Mouse (Mus musculus): ENCODE data around the gene Ugt1a7c. TPM values are rescaled to one million over a fixed set of nuclear protein-coding genes. Genes with fewer than 3 reads are reported as not detected.

Gene Ugt1a7c
- polyA plus RNA-seq, 2 experiments from 2014 or later: 0.17 to 0.45 TPM

DNA sequence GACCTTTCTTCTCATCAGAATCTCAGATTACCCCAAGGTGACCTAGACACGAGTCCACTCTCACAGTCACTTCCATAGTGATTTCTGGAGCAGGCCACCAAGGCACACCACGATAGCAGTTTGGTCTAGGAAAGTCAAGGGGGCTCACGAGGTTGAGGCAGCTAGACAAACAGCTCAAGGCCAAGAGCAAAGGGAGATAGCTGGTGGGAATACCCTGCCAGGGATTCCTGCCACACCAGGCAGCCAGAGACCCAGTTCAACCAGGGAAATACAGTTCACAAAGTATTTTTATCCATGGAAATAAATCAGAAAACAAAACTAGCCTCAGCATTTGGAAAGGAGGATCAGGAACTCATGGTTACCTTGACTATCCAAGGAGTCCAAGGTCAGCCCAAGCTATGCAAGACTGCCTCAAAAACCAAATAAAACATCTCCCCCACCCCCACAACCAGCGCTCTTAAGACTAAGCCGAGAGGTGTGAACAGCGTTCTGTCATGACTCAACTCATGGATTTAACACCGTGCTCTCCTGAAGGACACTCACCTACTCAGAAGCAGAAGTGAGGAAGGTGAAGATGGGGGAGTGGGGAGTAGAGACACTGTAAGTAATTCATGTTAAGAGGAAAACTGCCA is 169.5 kb downstream of the Ugt1a7c start:
- no peak for ATAC-seq

DNA sequence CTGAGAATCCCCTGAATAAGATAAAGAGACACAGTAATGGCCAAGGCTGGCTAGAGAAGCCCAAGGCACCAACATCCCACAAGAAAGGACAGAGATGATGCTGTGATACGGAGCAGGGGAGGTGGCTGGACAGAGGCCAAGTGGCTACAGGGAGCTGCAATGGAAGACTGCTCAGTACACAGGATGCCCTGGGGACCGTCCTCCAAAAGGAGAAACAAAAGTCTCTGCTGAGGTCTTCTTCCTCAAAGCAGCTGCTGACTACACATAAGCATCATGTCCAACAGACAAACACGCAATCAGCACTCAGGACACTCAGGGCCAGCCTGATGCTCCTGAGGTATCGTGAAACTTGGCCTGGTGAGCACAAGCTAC is 170.0 kb downstream of the Ugt1a7c start:
- no peak for ATAC-seq

DNA sequence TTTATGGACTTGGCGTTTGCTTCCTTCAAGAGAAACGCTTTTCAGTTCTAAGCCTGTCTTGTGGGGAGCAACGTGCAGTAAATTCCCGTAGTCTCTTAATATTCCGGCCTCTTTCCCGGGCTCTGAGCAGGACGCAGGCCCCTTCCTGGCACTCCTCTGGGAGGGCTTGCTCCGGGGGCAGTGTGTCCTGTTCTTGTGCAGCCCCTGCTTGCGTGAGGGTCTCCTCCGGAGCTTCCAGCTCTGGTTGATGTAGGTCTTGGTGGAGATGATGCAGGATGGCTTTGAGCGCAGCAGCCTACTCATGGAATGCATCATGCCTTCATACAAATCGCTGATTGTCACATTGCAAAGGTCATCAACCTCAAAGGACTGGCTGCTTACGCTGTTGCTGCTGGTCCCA is 171.3 kb downstream of the Ugt1a7c start:
- ATAC-seq: no peak

DNA sequence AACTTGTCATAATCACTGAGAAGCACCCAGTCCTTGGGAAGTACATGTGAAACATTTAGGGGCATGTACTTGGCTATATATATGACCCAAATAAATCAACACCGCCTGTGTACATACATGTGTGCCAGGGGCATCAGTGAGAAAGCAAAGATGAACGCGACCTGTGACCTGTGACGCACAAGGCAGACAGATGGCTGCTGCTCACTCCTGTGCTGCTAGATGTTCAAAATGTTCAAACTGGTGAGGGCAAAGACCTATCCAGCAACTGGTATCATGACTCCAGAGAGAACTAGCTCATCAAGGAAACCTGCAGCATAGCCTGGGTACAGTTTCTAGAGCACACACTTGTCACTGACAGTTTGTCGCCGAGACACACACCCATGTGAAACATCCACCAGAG is 172.6 kb downstream of the Ugt1a7c start:
- ATAC-seq: peak; percentile 21

DNA sequence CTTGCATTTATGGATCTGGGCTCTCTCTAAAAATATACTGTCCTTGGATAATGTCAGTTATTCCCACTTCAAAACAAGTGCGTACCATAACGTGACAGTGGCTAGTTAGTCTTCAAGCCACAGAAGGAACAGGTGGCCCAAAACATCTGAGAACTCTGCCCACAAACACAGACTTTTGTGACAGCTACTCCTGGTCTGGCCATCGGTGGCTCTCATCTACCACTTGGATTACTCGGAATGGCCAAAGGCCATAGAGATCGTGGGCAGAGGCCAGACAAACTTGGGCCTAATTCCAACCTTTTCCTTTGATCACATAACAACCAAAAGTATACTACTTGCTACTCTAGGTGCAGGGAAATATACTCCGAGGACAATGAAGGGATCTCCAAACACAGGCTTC is 173.2 kb downstream of the Ugt1a7c start:
- no peak for ATAC-seq

Other genes starting within 250 kb of the Ugt1a7c start
- gene Dgkd, start 241.8 kb upstream of the Ugt1a7c start, polyA plus RNA-seq (2017; shearing (Covaris generic)): 10 to 100 TPM; 30.4 to 31.9 TPM
- gene Usp40, start 86.5 kb upstream of the Ugt1a7c start, polyA plus RNA-seq (2017; shearing (Covaris generic)): 10 to 100 TPM; 17.2 to 20.1 TPM
- not detected for gene Ugt1a10, start 39.7 kb upstream of the Ugt1a7c start, polyA plus RNA-seq (2017; shearing (Covaris generic))
- gene Ugt1a9, start 24.3 kb upstream of the Ugt1a7c start, polyA plus RNA-seq (2017; shearing (Covaris generic)): under 1 TPM in 1 of 2 experiments, not detected in 1; 0.25 TPM
- not detected for gene Ugt1a8, start 7.2 kb upstream of the Ugt1a7c start, polyA plus RNA-seq (2017; shearing (Covaris generic))
- gene Ugt1a6b, start 8.2 kb downstream of the Ugt1a7c start, polyA plus RNA-seq (2017; shearing (Covaris generic)): not detected
- gene Ugt1a6a, start 39.7 kb downstream of the Ugt1a7c start, polyA plus RNA-seq (2017; shearing (Covaris generic)): 1 to 10 TPM in 1 of 2 experiments, under 1 TPM in 1; 0.86 to 1.4 TPM
- not detected for gene Ugt1a5, start 71.0 kb downstream of the Ugt1a7c start, polyA plus RNA-seq (2017; shearing (Covaris generic))
- not detected for gene Ugt1a2, start 105.5 kb downstream of the Ugt1a7c start, polyA plus RNA-seq (2017; shearing (Covaris generic))
- gene Dnajb3, start 110.7 kb downstream of the Ugt1a7c start, polyA plus RNA-seq (2017; shearing (Covaris generic)): under 1 TPM; 0.48 to 0.63 TPM
- not detected for gene Ugt1a1, start 116.9 kb downstream of the Ugt1a7c start, polyA plus RNA-seq (2017; shearing (Covaris generic))
- 1 to 10 TPM; 1.4 to 2.5 TPM for gene Mroh2a, start 131.9 kb downstream of the Ugt1a7c start, polyA plus RNA-seq (2017; shearing (Covaris generic))
- 10 to 100 TPM; 38.2 to 70.5 TPM for gene Hjurp, start 182.6 kb downstream of the Ugt1a7c start, polyA plus RNA-seq (2017; shearing (Covaris generic))
- gene Trpm8, start 182.6 kb downstream of the Ugt1a7c start, polyA plus RNA-seq (2017; shearing (Covaris generic)): not detected